Mouse (Mus musculus): ENCODE data around the gene Kif5c. TPM values are rescaled to one million over a fixed set of nuclear protein-coding genes. Genes with fewer than 3 reads are reported as not detected.

Kif5c gene
- polyA plus RNA-seq, 1 experiment from 2014 or later: 0.77 TPM

DNA sequence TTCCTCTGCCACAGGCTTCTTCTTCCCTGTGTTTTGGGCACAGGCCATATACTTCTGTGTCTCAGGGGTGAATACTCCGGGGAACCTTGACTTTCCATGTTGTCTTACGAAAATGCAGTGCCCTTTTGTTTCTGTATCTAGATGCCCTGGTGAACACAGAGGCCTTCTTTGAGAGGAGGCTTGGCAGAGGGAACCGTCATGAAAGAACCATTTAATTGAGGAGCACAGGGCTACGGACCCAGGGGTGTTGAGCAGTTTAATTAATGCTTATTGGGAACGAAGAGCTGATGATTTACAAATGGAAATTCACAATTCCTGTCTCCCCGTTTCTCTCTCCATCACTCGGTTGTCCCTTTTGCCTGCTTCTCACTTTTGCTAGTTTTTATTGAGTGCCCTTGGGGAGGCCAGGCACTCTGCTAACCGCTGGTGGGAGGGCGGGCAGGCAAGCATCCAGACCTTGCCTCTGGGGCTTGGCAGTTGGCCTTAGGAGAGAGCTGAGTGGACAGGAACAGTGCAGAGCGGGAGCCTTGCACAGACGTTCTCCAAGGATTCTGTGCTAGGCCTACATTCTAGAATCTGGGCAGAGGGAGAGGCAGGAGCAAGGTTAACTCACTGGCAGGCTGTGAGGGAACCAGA lies 186.8 kb downstream of the Kif5c start:
- Histone ChIP-seq H3K4me3 (no peak overlapping the region), H3K27ac (no peak overlapping the region), H3K36me3 (no peaks in the 10 kb centered on the region), H3K4me1 (replicated peaks) (no peaks in the 10 kb centered on the region), H3K9me3 (replicated peaks) (no peaks in the 10 kb centered on the region), H3K4me2 (no peak overlapping the region), H3K27me3 (no peaks in the 10 kb centered on the region), H3K9ac (no peak overlapping the region)
- WGBS: 74% methylated on average over 11 of the region's 11 CpGs
- no peak for ATAC-seq (replicated peaks; ENCODE audit: insufficient number of reproducible peaks, insufficient read depth, low FRiP score, low read depth)

GRCm38 (mm10) chr2:49809496-49809895 lies 190.4 kb downstream of the Kif5c start:
- Histone ChIP-seq H3K9me3 (replicated peaks) (no peaks in the 10 kb centered on the region), H3K9ac (no peak overlapping the region), H3K4me2 (no peak overlapping the region), H3K27ac (no peak overlapping the region), H3K4me1 (replicated peaks) (peaks cover 12% of the 10 kb centered on the region), H3K4me3 (no peak overlapping the region), H3K27me3 (no peaks in the 10 kb centered on the region), H3K36me3 (no peaks in the 10 kb centered on the region)
- 85% methylated on average over 6 of the region's 6 CpGs for WGBS
- ATAC-seq (replicated peaks; ENCODE audit: insufficient number of reproducible peaks, insufficient read depth, low FRiP score, low read depth): no peak

DNA sequence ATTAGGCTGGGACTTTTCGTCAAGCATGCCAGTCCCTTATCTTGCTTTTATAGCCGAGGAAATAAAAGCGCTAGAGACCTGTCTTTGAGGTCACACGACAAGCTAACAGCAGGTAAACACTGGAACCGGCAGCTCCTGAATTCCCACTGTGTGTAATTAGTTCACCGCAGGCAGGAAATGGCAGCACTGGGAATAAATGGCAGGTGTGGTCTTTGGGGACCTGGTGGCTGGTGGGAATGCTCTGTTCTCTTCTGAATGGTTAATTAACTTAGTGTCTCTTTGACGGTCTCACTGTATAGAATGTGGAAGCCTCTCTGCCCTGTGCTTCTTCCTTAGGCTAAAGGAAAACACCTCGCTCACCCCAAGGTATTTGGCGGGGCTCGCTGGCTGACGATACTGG lies 192.3 kb downstream of the Kif5c start:
- Histone ChIP-seq H3K4me1 (replicated peaks) (peaks cover 12% of the 10 kb centered on the region), H3K4me3 (no peak overlapping the region), H3K4me2 (peak overlapping the region; percentile 10; the same call in 1 of the 2 replicates), H3K9me3 (replicated peaks) (no peaks in the 10 kb centered on the region), H3K27ac (no peak overlapping the region), H3K9ac (no peak overlapping the region), H3K36me3 (no peaks in the 10 kb centered on the region), H3K27me3 (no peaks in the 10 kb centered on the region)
- ATAC-seq (replicated peaks; ENCODE audit: insufficient number of reproducible peaks, insufficient read depth, low FRiP score, low read depth): no peak
- WGBS: 31% methylated on average over 11 of the region's 11 CpGs

DNA sequence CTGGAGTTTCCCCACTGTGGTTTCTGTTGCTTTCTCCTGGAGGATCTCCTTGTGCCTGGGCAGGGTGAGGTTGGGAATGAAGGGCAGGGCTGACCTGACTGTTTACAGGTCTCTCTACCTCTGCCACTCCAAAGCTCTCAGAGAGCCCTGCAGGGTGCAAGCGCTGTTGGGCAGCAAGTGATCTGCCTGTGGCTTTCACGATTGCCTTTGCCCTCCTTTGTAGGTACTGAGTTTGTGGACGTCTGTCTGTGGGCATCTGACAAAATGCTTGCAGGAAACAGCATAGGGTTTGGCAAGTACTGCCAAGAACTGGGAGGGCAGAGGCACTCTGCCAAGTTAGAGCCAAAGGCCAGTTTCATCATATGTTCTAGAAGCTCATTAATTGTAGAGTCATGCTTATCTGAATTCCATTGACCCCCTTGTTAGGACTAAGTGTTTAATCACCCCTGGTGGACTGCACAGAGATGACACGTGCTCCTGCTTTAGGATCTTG lies 192.8 kb downstream of the Kif5c start:
- no peaks in the 10 kb centered on the region for H3K36me3 ChIP-seq
- peaks cover 12% of the 10 kb centered on the region for H3K4me1 ChIP-seq (replicated peaks)
- H3K4me3 ChIP-seq: no peak overlapping the region
- H3K9me3 ChIP-seq (replicated peaks): no peaks in the 10 kb centered on the region
- no peak overlapping the region for H3K27ac ChIP-seq
- no peaks in the 10 kb centered on the region for H3K27me3 ChIP-seq
- no peak overlapping the region for H3K9ac ChIP-seq
- peak overlapping the region; percentile 10 for H3K4me2 ChIP-seq
- 13% methylated on average over 4 of the region's 4 CpGs for WGBS
- 0 out of 2 replicates have a peak, but pooled peaks have one; percentile 27 for ATAC-seq (replicated peaks; ENCODE audit: insufficient number of reproducible peaks, insufficient read depth, low FRiP score, low read depth)

DNA sequence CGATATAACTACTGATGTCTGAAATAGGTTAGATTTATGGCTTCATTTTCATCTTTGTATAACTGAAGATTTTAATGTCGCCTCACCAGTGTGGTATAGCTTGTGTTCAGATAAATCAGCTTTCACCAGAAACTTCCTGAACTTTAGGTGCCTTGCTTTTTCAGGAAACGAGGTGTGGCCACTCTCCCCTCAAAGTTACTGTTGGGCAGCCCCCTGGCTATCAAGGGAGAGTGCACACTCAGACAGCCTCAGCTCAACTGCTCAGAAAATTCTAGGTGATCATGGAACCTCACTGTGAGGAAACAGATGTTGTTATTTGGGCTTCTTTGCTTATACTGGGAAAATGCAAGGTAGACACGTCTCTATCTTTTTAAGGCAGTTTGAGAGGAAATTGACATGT lies 194.1 kb downstream of the Kif5c start:
- H3K4me2 ChIP-seq: no peak overlapping the region
- H3K27ac ChIP-seq: no peak overlapping the region
- ATAC-seq (replicated peaks; ENCODE audit: insufficient number of reproducible peaks, insufficient read depth, low FRiP score, low read depth): no peak
- 66% methylated on average over 4 of the region's 4 CpGs for WGBS
- H3K36me3 ChIP-seq: no peaks in the 10 kb centered on the region
- peaks cover 12% of the 10 kb centered on the region for H3K4me1 ChIP-seq (replicated peaks)
- no peak overlapping the region for H3K4me3 ChIP-seq
- H3K27me3 ChIP-seq: no peaks in the 10 kb centered on the region
- no peaks in the 10 kb centered on the region for H3K9me3 ChIP-seq (replicated peaks)
- H3K9ac ChIP-seq: no peak overlapping the region

DNA sequence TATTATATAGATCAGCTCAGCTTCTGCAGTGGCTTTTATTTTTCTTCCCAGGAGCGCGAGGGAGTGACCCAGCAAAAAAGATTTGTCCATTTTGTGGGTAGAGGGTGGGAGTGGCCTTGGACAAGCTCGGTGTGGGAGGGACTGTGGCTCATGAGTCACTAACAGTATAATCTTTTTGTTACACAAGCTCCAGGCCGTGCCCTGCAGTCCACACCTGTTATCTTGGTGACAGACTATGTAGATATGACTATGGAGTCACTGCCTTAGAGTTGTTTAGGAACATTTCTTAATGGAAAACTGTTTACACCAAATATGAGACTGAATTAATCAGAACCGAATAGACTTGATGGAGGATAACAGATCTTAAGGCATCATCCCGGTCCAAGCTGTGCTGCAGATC lies 194.9 kb downstream of the Kif5c start:
- H3K9me3 ChIP-seq (replicated peaks): no peaks in the 10 kb centered on the region
- H3K4me3 ChIP-seq: no peak overlapping the region
- H3K36me3 ChIP-seq: no peaks in the 10 kb centered on the region
- H3K9ac ChIP-seq: no peak overlapping the region
- ATAC-seq (replicated peaks; ENCODE audit: insufficient number of reproducible peaks, insufficient read depth, low FRiP score, low read depth): no peak
- no peaks in the 10 kb centered on the region for H3K27me3 ChIP-seq
- no peak overlapping the region for H3K4me2 ChIP-seq
- no peak overlapping the region for H3K27ac ChIP-seq
- WGBS: 56% methylated on average over 6 of the region's 6 CpGs
- H3K4me1 ChIP-seq (replicated peaks): peaks cover 12% of the 10 kb centered on the region

GRCm38 (mm10) chr2:49815696-49816320 lies 196.7 kb downstream of the Kif5c start:
- Histone ChIP-seq H3K27ac (no peak overlapping the region), H3K9me3 (replicated peaks) (no peaks in the 10 kb centered on the region), H3K4me2 (no peak overlapping the region), H3K9ac (no peak overlapping the region), H3K4me1 (replicated peaks) (peaks cover 12% of the 10 kb centered on the region), H3K27me3 (no peaks in the 10 kb centered on the region), H3K4me3 (no peak overlapping the region), H3K36me3 (no peaks in the 10 kb centered on the region)
- WGBS: 47% methylated on average over 3 of the region's 3 CpGs
- no peak for ATAC-seq (replicated peaks; ENCODE audit: insufficient number of reproducible peaks, insufficient read depth, low FRiP score, low read depth)

GRCm38 (mm10) chr2:49816549-49816948 lies 197.5 kb downstream of the Kif5c start:
- Histone ChIP-seq H3K4me1 (replicated peaks) (peaks cover 9% of the 10 kb centered on the region), H3K36me3 (no peaks in the 10 kb centered on the region), H3K9ac (no peak overlapping the region), H3K4me2 (no peak overlapping the region), H3K27ac (no peak overlapping the region), H3K9me3 (replicated peaks) (no peaks in the 10 kb centered on the region), H3K4me3 (no peak overlapping the region), H3K27me3 (no peaks in the 10 kb centered on the region)
- no peak for ATAC-seq (replicated peaks; ENCODE audit: insufficient number of reproducible peaks, insufficient read depth, low FRiP score, low read depth)
- 91% methylated on average over 5 of the region's 5 CpGs for WGBS

GRCm38 (mm10) chr2:49817151-49817550 lies 198.1 kb downstream of the Kif5c start:
- WGBS: 88% methylated on average over 3 of the region's 3 CpGs
- Histone ChIP-seq H3K4me2 (no peak overlapping the region), H3K4me1 (replicated peaks) (peaks cover 3% of the 10 kb centered on the region), H3K9me3 (replicated peaks) (no peaks in the 10 kb centered on the region), H3K27ac (no peak overlapping the region), H3K27me3 (no peaks in the 10 kb centered on the region), H3K9ac (no peak overlapping the region), H3K36me3 (no peaks in the 10 kb centered on the region), H3K4me3 (no peak overlapping the region)
- no peak for ATAC-seq (replicated peaks; ENCODE audit: insufficient number of reproducible peaks, insufficient read depth, low FRiP score, low read depth)

DNA sequence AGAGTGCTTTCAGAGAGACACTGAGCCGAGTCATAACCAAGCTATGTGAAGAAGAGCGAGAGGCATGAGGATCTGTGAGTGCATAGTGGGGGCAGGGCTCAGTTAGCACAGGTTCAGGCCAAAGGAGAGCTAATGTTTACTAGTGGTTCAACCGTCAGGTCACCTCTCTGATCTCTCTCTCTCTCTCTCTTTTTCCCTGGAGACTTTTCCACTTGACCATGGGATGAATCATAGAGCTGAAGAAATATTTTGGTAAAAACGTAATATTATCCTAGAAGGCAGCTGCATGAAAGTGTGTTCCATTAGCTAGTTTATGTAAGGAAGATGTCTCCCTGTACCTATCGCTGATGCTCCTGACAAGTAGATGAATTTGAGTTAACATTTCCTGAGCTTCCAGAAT lies 199.0 kb downstream of the Kif5c start:
- Histone ChIP-seq H3K9me3 (replicated peaks) (no peaks in the 10 kb centered on the region), H3K9ac (no peak overlapping the region), H3K4me2 (no peak overlapping the region), H3K36me3 (no peaks in the 10 kb centered on the region), H3K27me3 (no peaks in the 10 kb centered on the region), H3K4me3 (no peak overlapping the region), H3K4me1 (replicated peaks) (no peaks in the 10 kb centered on the region; the same call in 1 of the 2 replicates), H3K27ac (no peak overlapping the region)
- WGBS: 84% methylated on average over 5 of the region's 5 CpGs
- no peak for ATAC-seq (replicated peaks; ENCODE audit: insufficient number of reproducible peaks, insufficient read depth, low FRiP score, low read depth)

DNA sequence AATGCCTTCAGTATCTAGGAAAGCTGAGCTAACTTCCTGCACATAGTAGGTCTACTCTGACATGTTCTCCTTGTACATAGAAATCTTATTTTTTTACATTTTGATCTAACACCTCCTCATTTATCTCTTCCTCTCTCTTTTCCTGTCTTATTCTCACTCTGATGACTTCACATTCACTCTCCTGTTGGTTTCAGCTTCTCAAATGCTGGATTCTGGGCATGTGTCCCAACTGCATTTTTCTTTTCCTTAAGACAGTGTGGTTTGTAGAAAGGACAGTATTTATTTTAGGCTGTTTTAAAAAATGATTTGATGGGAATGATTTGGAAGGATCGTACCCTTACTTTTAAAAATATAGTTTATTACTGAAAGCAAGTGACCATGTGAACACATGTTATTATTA lies 203.2 kb downstream of the Kif5c start:
- no peak overlapping the region for H3K4me3 ChIP-seq
- 83% methylated on average over 1 of the region's 1 CpGs for WGBS
- ATAC-seq (replicated peaks; ENCODE audit: insufficient number of reproducible peaks, insufficient read depth, low FRiP score, low read depth): no peak
- no peaks in the 10 kb centered on the region for H3K4me1 ChIP-seq (replicated peaks)
- H3K9ac ChIP-seq: no peak overlapping the region
- H3K27ac ChIP-seq: no peak overlapping the region
- H3K27me3 ChIP-seq: no peaks in the 10 kb centered on the region
- no peaks in the 10 kb centered on the region for H3K36me3 ChIP-seq
- no peak overlapping the region for H3K4me2 ChIP-seq
- H3K9me3 ChIP-seq (replicated peaks): no peaks in the 10 kb centered on the region

Data from heart, embryonic 15.5 days (tissue).